Mouse (Mus musculus) gastrocnemius, postnatal 36 days (tissue): Measurements from ENCODE around the gene BC005561. TPM values are rescaled to one million over a fixed set of nuclear protein-coding genes. Genes with fewer than 3 reads are reported as not detected.
A peak's percentile ranks its signal among the peaks of the same experiment; 100 is the strongest.
"Not testable (repeated sequence)": the region's sequence is repeated elsewhere in the genome, so short reads cannot be mapped to it uniquely, and the experiment has no call there.

Source experiments
- DNase-seq, 2 experiments: peaks; one replicate each; pipeline ENCODE4 v3.0.0; 2022
- intact Hi-C: fragments of 180-260 bp; cut with DNase I; formaldehyde crosslinking; loops from one replicate; pipeline ENCODE4 v1.15.1; 2025
- long read RNA-seq, 2 experiments: library from polyadenylated mRNA; stranded (forward); transcript quantifications; one replicate each; pipeline ENCODE4 v2.0.0; 2021
- total RNA-seq, 2 experiments: library from RNA; stranded (reverse); gene quantifications; 2 replicates each; pipeline ENCODE4 v1.2.3; 2021

BC005561 gene
- 1 to 10 TPM; 3.2 to 4.7 TPM for total RNA-seq
- long read RNA-seq, experiment 1, full-length matches to known transcripts: 1 of 1 reads
- long read RNA-seq, experiment 1, partial matches to known transcripts: 0 of 1 reads
- long read RNA-seq, experiment 1, other reads (novel, unspliced or antisense): 0 of 1 reads
- long read RNA-seq, experiment 2, full-length matches to known transcripts: 9 of 15 reads
- long read RNA-seq, experiment 2, partial matches to known transcripts: 0 of 15 reads
- long read RNA-seq, experiment 2, other reads (novel, unspliced or antisense): 6 of 15 reads

DNA sequence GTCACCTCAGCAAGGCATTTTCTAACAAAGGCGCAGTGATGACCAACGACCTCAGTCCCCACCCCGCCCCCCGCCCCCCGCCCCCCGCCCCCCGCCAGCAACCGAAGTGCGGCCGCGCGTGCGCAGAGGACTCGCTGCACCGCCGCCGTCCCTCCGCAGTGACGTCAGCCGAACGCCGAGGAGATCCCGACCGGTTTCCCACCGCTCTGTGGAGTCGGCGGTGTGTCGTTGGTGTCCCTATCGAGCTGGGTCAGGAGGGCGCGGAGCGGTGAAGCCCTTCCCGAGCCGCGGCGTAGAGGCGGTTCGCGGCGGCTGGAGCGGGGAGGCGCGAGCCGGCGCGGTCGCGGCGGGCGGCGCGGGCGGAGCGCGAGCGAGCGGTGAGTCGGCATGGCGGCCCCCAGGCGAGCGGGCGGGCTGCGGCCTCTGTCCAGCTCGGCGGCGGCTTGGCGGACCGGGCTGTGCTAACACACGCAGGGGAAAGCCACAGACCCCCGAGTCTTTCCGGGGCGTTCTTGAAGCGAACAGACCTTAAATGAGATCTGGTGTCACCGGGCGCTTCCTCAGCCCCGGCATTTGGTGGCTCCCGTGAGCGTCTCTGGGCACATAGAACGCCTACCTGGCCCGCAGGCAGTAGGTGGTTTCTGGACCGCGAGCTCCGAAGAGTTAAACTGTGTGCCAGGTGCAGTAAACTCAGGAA is at the start of gene BC005561:
BC005561 (plus strand) TSS at position 158 of the 697 bp plus-strand sequence.
- intact Hi-C loops: no loop called here
- peak; percentile 74 to 78 for DNase-seq

DNA sequence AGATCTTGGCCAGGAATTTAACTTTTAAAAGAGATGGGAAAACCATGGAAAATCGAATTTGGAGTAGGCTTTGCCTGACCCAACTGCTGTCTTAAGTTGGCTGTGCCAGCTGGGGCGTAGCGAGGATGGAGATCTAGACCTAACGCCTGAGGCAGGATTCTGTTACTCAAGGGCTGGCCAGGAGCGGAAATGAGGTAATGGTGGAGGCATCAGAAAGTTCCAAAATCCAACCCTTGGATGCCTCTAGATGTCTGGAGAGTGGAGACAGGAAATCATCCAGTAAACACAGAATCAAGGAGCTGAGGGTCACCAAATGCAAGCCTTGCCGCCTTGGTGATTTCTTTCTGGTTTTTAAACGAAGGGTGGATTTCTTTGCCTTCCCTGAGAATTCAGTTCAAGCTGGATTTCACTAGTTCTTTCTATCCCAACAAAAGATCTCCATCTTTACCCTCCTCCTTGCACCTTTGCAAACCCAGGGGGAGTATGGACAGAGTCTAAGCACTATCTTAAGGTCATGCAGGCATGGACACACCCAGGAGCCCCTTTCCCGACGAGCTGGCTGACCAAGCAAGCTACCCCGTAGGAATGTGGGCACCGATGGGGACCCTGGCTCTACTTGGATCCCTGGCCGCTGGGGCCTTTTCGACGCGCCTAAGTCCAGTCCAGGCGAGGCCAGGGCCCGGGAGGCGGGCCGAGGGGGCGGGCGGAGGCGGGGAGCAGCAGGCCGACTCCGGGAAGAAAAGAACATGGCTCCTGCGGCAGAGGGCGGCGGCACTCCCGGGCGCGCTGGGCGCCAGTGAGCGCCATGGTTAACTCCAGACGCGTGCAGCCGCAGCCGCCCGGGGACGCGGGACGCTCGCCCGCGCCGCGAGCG is 49.1 kb upstream of the BC005561 start, which contains the start of gene Pkd2:
Pkd2 (plus strand) TSS at position 619 of the 874 bp plus-strand sequence.
- DNase-seq: peak; percentile 69 to 79

DNA sequence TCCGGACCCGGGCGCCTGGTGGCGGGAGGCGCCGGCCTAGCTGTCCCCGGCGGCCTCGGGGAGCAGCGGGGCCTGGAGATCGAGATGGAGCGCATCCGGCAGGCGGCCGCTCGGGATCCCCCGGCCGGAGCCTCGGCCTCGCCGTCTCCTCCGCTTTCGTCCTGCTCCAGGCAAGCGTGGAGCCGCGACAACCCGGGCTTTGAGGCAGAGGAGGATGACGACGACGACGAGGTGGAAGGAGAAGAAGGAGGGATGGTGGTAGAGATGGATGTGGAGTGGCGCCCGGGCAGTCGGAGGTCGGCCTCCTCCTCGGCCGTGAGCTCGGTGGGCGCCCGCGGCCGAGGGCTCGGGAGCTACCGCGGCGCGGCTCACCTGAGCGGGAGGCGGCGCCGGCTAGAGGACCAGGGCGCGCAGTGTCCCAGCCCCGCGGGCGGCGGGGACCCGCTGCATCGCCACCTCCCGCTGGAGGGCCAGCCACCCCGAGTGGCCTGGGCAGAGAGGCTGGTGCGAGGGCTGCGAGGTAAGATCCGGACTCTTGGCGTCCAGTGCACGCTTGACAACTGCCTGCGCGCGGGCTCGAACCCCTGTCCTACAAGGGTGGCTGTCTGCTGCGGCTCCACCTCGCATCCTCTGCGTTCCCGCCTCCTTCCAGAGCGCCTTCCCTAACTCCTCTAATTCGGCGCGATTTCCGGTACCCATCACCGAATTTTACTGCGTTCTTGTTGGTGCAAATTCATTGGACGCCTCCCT is 48.3 kb upstream of the BC005561 start:
- intact Hi-C loops: no loop called here
- DNase-seq: peak; percentile 33 to 45

More for the DNA sequence above, 49.1 kb upstream of the BC005561 start, which contains the start of gene Pkd2:
- intact Hi-C loops: no loop called here

DNA sequence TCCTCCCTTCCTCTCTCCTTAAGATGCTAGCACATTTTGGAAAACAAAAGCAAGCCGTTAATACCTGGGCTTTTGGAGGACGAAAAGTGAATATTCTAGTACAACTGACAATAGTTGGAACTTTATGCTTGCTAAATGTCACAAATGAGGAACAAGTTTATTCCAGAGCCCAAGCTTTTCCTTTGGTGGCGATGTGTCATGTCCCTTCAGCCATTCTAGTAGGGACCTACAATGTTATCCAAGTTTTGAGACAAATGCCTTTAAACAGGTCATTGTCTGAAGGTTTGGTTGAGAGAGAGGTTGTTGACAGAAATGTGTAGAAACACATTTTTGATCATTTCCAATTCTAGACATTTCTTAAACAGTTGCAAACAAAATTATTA is 47.7 kb upstream of the BC005561 start:
- intact Hi-C loops: no loop called here
- DNase-seq: no peak

DNA sequence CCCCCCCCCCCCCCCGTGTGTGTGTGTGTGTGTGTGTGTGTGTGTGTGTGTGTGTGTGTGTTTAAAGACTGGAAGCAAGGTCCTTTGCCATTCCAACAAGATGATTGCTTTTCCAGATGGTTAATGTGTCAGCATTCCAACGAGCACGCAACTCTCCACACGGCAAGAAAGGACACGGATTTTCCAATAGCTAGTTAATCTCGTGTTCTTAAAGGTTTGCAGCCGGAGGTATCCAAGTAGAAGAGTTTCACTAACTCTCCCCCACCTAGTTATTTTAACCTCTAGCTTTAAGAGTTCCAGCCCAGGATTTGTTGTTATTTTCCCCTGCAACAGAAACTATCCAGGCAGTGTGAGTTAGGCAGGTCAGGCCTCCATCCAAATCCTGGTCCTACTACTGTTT is 47.3 kb upstream of the BC005561 start:
- DNase-seq: no peak
- intact Hi-C loops: no loop called here

DNA sequence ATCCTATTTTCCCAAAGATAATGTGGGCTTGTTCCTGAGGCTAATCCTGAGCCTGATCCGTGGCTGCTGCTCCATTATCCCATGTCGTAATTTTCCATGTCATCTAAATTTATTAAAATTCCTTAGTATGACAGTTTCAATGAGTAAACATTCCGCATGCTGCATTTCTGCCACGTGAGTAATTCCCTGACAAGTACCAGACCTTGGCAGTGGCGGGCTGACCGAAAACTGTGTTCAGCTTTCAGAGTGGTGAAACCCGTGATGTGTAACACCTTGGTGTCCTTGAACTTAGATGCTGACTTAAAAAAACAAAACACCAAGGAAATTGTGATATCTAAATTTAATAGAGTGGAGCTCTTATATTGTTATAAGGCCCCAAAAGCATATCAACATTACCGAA is 42.9 kb upstream of the BC005561 start:
- intact Hi-C loops: no loop called here
- DNase-seq: no peak

DNA sequence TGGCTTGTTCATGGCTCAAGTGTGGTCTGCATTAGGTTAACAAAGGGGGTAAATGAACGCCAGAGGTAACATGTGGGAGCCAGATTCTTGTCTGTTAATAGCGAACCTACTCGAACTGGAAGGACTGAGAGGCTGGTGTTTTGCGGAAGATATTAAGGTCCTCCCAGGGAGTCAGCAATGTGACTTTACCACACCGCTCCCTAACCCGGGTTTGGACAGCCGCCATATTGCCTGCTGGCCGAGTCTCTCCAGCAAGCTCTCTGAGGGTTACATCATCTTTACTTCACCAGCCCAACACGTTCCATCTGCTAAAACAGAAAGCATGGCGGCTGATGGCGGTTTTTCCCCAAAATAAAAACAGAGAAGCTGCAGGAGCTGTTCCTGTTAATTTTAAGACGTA is 42.4 kb upstream of the BC005561 start:
- DNase-seq: peak; percentile 47 to 82
- intact Hi-C loops: no loop called here

DNA sequence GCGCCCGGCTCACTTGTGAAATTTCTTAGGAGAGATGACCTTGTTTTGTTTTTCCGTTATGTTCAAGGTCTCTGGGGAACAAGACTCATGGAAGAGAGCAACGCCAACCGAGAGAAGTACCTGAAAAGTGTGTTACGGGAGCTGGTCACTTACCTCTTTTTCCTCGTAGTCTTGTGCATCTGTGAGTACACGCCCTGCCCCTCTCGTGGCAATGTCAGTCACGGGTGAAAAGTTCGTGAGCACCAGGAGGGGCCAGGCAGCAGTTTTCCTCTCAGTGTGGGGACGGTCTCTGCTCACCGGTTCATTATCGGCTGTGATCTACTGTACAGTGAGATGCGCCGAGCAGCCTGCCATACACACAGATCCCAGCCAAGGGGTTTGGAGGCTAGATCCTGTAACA is 41.3 kb upstream of the BC005561 start:
- intact Hi-C loops: no loop called here
- DNase-seq: no peak

DNA sequence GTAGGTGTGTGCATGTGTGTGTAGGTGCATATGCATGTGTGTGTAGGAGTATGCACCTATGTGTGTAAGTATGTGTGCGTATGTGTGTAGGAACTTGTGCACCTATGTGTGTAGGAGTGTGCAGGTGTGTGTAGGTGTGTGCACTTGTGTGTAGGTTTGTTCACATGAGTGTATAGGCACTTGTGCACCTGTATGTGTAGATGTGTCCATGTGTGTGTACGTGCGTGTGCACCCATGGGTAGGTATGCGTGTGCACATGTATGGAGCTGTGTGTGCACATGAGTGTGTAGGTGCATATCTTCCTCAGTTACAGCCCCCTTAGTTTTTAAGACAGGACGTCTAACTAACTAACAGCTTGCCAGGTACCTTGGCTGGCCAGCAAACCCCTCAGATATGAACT is 39.6 kb upstream of the BC005561 start:
- DNase-seq: no peak
- intact Hi-C loops: no loop called here

DNA sequence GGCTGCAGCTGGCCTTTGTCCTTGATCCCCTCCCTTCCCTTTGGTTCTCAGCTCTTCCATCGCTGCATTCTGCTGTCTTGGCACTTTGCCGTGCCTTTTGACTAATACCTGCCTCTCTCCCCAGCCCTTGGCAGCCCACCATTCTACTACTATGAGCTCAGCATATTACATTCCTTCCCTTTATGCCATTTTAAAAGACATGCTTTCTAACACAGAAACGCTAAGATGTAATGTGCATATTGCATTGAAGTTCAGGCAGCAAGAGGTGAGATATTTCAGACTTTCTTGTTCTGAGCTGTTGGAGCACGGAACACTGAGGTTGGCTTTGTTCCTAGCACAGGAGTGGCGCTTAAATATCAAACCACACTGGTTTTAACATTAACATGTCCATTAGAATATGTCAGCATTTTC is 37.2 kb upstream of the BC005561 start:
- intact Hi-C loops: no loop called here
- no peak for DNase-seq

DNA sequence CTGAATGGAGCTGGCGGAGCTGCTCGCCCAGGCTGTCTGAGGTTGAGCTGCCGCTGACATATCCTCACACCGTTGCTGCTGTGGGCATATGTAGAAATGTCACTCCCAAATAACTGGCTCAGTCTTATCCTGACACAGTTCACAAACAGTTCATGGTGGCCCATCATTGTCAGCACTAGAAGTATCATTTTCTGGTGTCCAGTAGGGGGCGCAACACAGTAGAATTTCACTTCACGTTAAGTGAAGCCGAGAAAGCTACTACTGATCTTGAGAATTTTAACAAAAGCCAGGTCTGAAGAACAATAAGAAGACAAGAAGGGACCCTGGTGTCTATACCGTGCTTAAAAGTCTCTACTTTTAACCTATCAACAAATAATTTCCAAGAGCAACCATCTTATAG is 35.8 kb upstream of the BC005561 start:
- DNase-seq: no peak
- intact Hi-C loops: no loop called here

DNA sequence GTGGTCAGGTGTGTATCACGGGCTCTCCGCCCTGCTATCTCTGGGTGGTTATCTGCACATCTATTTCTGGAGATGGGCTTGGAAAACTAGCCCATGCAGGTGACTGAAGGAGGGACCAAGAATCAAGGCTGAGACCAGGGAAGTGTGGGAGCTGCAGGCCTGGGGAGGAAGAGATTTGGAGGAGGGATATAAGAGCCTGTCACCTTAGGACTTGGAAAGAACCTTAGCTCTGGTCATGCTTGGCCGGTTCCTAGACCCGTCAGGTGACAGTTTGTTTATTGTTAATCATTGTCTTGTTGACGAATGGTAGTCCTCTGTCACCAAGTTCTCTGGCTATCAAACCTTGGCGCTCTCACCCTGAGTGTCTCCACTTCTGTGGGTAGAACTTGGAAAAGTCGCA is 27.8 kb upstream of the BC005561 start:
- no peak for DNase-seq
- intact Hi-C loops: no loop called here

DNA sequence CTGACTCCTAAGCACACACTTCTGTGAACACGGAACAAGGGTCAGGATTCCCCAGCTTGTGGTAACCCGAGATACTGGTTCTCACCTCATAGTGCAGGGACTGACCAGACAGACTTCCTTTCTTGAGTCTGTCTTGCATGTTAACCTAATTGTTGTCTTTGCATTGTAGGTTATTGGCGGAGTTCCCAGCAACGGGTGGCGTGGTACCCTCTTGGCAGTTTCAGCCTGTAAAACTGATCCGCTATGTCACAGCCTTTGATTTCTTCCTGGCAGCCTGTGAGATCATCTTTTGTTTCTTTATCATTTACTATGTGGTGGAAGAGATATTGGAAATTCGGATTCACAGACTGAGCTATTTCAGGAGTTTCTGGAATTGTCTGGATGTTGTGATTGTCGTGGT is 25.3 kb upstream of the BC005561 start:
- intact Hi-C loops: no loop called here
- DNase-seq: no peak

DNA sequence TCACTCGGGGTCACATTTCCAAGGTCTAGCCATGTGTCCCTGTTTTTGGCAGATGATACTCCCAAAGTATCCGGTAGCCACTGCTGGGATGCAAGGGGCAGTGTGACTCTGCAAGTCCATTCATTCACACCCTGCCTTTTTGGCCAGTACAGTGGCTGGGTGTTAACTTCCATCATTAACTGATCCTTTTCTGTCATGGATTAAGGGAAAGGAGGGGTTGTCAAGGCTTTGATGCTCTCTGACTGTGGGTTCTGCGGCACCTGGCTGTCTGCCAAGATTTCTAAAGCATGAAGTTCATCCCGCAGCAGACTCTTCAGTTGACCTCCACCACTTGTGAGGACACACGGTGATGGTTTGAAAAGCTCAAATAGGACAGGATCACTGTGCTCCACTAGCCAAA is 16.6 kb upstream of the BC005561 start:
- DNase-seq: no peak
- intact Hi-C loops: no loop called here

DNA sequence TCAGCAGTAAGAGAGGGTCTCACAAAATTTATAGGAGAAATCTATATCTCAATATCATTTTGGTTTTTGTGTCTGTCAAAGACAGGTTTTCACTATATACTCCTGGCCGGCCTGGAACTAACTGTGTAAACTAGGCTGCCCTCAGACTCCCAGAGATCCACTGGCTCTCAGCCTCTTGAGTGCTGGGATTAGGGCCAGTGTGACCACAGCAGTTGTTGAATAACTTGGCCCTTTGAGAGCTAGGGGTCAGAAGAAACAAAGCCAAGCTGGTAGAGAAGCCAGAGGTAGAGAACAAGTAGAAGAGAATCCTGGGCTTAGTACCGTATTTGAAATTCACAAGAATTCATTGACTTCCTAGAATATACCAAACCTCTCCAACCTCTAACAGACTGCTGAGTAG is 3.3 kb upstream of the BC005561 start:
- intact Hi-C loops: loop anchor here (2.0 kb wide), 1 partner anchor 1374 kb away; no protein-coding TSS in a partner anchor
- no peak for DNase-seq

DNA sequence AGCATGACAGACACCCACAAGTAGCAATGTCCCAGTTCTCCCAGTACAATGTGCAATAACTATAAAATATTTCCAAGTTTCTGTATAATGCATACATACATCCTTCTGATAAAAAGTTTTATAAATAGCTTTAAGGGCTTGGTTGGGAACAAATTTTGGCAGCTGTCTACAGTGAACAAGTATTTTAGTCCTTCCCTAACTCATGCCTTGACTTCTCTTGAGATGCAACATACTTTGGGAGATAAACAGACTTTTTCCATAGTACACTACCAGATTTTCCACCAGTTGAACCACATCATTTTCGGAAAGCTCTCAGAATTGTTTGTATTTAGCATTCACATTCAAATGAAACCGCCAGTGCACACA is 340 bp upstream of the BC005561 start:
- intact Hi-C loops: no loop called here

DNA sequence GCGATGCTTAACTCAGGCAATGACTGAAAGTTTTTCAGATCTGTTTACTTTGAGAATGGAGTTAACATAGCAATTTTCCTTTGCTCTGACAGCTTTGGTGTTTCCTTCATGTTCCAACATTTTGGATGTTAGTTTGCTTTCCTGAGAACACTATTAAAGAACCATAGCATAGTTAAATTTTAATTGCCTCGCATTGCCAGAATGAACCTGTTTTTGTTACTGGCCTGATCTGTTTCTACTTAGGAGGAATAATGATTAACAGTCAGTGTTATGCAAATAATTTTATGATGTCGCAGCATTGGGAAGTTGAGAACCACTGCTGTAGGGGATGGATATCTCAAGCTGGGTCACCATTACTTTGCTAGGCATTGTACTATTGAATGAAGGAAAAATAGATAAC is 3.1 kb downstream of the BC005561 start:
- intact Hi-C loops: no loop called here

More for the DNA sequence above, 340 bp upstream of the BC005561 start:
- no peak for DNase-seq

DNA sequence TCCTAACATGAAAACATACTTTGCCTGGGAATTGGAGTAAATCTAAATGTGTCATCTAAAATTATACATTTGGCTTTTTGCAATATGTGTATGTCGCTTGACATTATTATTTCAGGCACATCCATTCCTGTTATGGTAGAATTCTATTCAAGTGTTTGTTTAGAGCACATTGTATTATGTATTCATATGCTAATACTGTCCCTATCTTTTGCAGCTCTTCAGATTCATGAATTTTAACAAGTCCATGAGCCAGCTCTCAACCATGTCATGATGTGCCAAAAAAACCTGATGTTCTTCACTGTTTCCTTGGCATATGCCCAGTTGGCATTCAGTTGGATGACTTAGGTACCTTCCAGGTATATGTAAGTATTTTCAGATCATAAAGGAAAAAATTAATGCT is 30.5 kb downstream of the BC005561 start:
- intact Hi-C loops: no loop called here
- no peak for DNase-seq

More for the DNA sequence above, 3.1 kb downstream of the BC005561 start:
- DNase-seq: no peak

DNA sequence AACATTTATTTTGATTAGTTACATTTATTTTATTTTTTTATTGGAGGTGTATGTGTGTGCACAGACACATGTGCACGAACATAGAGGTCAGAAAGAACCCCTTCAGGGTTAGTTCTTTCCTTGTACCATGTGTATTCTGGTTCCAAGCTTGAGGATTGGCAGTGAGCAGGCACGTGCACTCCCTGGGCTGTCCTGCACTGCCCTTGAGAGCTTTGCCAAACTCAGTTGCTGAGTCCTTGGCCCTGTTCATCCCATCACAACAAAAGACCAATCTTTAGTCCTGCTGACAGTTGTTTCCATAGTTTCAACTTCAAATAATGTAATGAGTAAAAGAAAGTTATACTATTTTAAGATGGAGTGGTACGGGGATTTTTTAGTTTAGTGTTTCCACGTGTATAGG is 31.2 kb downstream of the BC005561 start:
- no peak for DNase-seq
- intact Hi-C loops: no loop called here

DNA sequence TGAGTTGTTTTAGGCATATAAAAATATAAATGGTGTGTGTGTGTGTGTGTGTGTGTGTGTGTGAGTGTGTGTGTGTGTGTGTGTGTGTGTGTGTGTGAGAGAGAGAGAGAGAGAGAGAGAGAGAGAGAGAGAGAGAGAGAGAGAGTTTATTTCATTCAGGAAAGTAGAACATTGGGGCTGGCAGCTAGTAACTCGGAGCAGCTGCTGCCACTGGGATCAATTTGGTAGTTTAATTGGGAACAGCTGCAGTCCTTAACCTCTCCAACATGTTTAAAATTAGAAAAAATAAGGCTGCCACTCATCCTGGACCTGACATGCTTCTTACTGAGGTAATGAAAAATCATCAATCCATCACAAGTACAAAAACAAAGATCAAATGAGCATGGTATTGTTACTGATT is 59.9 kb downstream of the BC005561 start:
- intact Hi-C loops, DNase-seq: not testable (repeated sequence)
